Comparison of ENCODE assay signal across 20 mouse cellular contexts in genomic region chr12:109514292-109514818, GRCm38 (mm10).
DNase-seq lines count a peak whose midpoint lies in the region; ATAC-seq lines count a peak whose summit lies in the region.
"Had no signal": no experiment of that assay in that cellular context is flagged by ENCODE, and none has a peak within 500 bp of the region (broad histone marks: within the 10 kb centered on the region; RNA-seq: fewer than 3 reads in every experiment).

No protein-coding gene starts in this region.

- no peak overlapping the region for H3K9ac ChIP-seq in embryonic facial prominence, embryonic 15.5 days
- H3K9ac ChIP-seq in limb, embryonic 13.5 days, result no peak overlapping the region
- H3K9ac ChIP-seq: embryonic facial prominence, embryonic 13.5 days; heart, embryonic 12.5 days; hindbrain, embryonic 13.5 days had no signal

- no peak overlapping the region for H3K4me3 ChIP-seq in heart, embryonic 10.5 days
- no peak overlapping the region for H3K4me3 ChIP-seq in embryonic facial prominence, embryonic 15.5 days (replicated peaks)
- H3K4me3 ChIP-seq in limb, embryonic 13.5 days, result no peak overlapping the region
- no peak overlapping the region for H3K4me3 ChIP-seq in hindbrain, embryonic 10.5 days
- H3K4me3 ChIP-seq: embryonic facial prominence, embryonic 13.5 days; erythroblast, embryonic 14.5 days; heart, adult 2 months; heart, embryonic 12.5 days; hindbrain, embryonic 13.5 days had no signal

- WGBS in heart, embryonic 10.5 days, result 81% methylated on average over 9 of the region's 9 CpGs
- WGBS in embryonic facial prominence, embryonic 15.5 days, result 56% methylated on average over 9 of the region's 9 CpGs
- WGBS in limb, embryonic 13.5 days, result 45% methylated on average over 9 of the region's 9 CpGs
- 83% methylated on average over 9 of the region's 9 CpGs for WGBS in hindbrain, embryonic 10.5 days

- no peaks in the 10 kb centered on the region for H3K36me3 ChIP-seq in heart, embryonic 10.5 days
- no peaks in the 10 kb centered on the region for H3K36me3 ChIP-seq in embryonic facial prominence, embryonic 15.5 days
- H3K36me3 ChIP-seq in limb, embryonic 13.5 days, result no peaks in the 10 kb centered on the region
- no peaks in the 10 kb centered on the region for H3K36me3 ChIP-seq in hindbrain, embryonic 10.5 days
- H3K36me3 ChIP-seq: embryonic facial prominence, embryonic 13.5 days; heart, embryonic 12.5 days; hindbrain, embryonic 13.5 days had no signal

- intact Hi-C loops in heart, postnatal 25 days (cut with DNase I), result no loop called here

- ATAC-seq in embryonic facial prominence, embryonic 15.5 days (ENCODE audit: insufficient number of reproducible peaks, low FRiP score, low TSS enrichment, low read depth), result peak; percentile 51; the same call in 1 of the 2 replicates
- peak; percentile 49; the same call in 1 of the 2 replicates for ATAC-seq in limb, embryonic 13.5 days (ENCODE audit: low FRiP score, low read depth)
- ATAC-seq: forebrain, embryonic 16.5 days; hindbrain, postnatal 0 days had no signal

- peaks cover 86% of the 10 kb centered on the region for H3K4me1 ChIP-seq in heart, embryonic 10.5 days
- peaks cover 64% of the 10 kb centered on the region for H3K4me1 ChIP-seq in embryonic facial prominence, embryonic 15.5 days
- peaks cover 73% of the 10 kb centered on the region for H3K4me1 ChIP-seq in limb, embryonic 13.5 days
- H3K4me1 ChIP-seq in hindbrain, embryonic 10.5 days (replicated peaks), result peaks cover 82% of the 10 kb centered on the region

- no peak for DNase-seq in heart, embryonic 10.5 days (ENCODE audit: low spot score)
- no peak for DNase-seq in heart, postnatal 25 days (ENCODE audit: low spot score)
- DNase-seq in kidney, adult 11 months, result no peak
- DNase-seq in cerebellum, adult 11-12 months, result no peak
- no peak for DNase-seq in hindbrain, embryonic 10.5 days (ENCODE audit: low spot score)
- DNase-seq: adrenal gland, postnatal 14 days; cerebellum, adult 2 months; cerebellum, postnatal 14 days; embryo, embryonic 11 days; gastrocnemius, postnatal 14 days; heart, adult 2 months; heart, postnatal 4 days had no signal

- no peak overlapping the region for H3K4me2 ChIP-seq in embryonic facial prominence, embryonic 15.5 days (replicated peaks)
- no peak overlapping the region for H3K4me2 ChIP-seq in limb, embryonic 13.5 days (replicated peaks)
- H3K4me2 ChIP-seq: embryonic facial prominence, embryonic 13.5 days; heart, embryonic 12.5 days; hindbrain, embryonic 13.5 days had no signal

- no peaks in the 10 kb centered on the region for H3K9me3 ChIP-seq in heart, embryonic 10.5 days
- H3K9me3 ChIP-seq in embryonic facial prominence, embryonic 15.5 days (replicated peaks), result no peaks in the 10 kb centered on the region
- no peaks in the 10 kb centered on the region for H3K9me3 ChIP-seq in limb, embryonic 13.5 days
- H3K9me3 ChIP-seq in hindbrain, embryonic 10.5 days, result no peaks in the 10 kb centered on the region
- H3K9me3 ChIP-seq: embryonic facial prominence, embryonic 13.5 days; heart, embryonic 12.5 days; hindbrain, embryonic 13.5 days had no signal

- H3K27me3 ChIP-seq in heart, embryonic 10.5 days (ENCODE audit: insufficient read depth, poor library complexity, severe bottlenecking), result no peaks in the 10 kb centered on the region
- H3K27me3 ChIP-seq in embryonic facial prominence, embryonic 15.5 days, result peaks cover 2% of the 10 kb centered on the region; the same call in 1 of the 2 replicates
- no peaks in the 10 kb centered on the region for H3K27me3 ChIP-seq in limb, embryonic 13.5 days
- H3K27me3 ChIP-seq in hindbrain, embryonic 10.5 days (ENCODE audit: insufficient read depth, poor library complexity, severe bottlenecking), result peaks cover 42% of the 10 kb centered on the region
- H3K27me3 ChIP-seq: heart, embryonic 12.5 days had no signal

- peak overlapping the region; percentile 25; the same call in 1 of the 2 replicates for H3K27ac ChIP-seq in heart, embryonic 10.5 days
- H3K27ac ChIP-seq in embryonic facial prominence, embryonic 15.5 days (replicated peaks), result peak overlapping the region; percentile 58; the same call in 1 of the 2 replicates
- peak overlapping the region; percentile 6; the same call in 1 of the 2 replicates for H3K27ac ChIP-seq in limb, embryonic 13.5 days
- H3K27ac ChIP-seq in hindbrain, embryonic 10.5 days, result no peak overlapping the region
- H3K27ac ChIP-seq: embryonic facial prominence, embryonic 13.5 days; heart, adult 2 months; hindbrain, embryonic 13.5 days; hindbrain, postnatal 0 days had no signal
